Mouse (Mus musculus): ENCODE results near the gene Pcdh7. TPM values are rescaled to one million over a fixed set of nuclear protein-coding genes. Genes with fewer than 3 reads are reported as not detected.

Gene Pcdh7
- polyA plus RNA-seq, 1 experiment = 38.0 TPM

DNA sequence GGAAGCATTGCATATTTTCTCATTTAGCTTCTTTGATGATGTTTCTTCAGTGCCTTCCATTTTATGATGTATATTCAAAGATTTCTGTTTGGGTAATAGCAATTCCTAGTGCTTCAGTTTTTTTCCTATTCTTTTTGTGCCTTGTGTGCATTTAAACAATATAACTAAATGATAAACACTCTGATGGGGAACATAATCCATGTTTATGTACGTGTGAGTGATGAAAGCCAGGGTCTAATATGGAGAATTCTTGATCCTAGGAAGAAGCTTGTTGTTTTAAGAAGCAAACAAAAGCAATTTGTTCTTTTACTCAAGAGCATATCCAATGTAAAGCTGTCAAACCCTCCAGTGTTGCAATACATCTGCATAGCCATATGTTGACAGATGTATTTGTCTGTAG, 153.0 kb downstream of the Pcdh7 start:
- DNase-seq (ENCODE audit: extremely low spot score in 1 of 2, low spot score in 1 of 2) = no peak

DNA sequence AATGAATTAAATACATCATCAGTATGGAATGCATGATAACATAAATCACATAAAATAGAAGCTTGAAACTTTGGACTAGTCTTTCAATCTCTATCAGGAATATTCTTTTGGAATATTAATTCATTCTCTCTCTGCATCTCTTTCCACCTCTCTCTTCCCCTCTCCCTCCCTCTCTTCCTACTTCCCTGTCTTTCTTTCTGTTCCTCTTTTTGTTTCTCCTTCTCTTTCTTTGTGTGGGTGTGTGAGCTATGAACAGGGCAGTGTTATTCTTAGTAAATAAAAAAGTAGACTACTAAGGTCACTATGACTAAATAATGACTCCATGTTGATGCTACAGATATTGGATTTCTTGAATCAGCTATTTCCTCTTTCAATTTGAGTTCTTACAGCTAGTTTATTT, 167.2 kb downstream of the Pcdh7 start:
- DNase-seq (ENCODE audit: extremely low spot score in 1 of 2, low spot score in 1 of 2) = no peak

DNA sequence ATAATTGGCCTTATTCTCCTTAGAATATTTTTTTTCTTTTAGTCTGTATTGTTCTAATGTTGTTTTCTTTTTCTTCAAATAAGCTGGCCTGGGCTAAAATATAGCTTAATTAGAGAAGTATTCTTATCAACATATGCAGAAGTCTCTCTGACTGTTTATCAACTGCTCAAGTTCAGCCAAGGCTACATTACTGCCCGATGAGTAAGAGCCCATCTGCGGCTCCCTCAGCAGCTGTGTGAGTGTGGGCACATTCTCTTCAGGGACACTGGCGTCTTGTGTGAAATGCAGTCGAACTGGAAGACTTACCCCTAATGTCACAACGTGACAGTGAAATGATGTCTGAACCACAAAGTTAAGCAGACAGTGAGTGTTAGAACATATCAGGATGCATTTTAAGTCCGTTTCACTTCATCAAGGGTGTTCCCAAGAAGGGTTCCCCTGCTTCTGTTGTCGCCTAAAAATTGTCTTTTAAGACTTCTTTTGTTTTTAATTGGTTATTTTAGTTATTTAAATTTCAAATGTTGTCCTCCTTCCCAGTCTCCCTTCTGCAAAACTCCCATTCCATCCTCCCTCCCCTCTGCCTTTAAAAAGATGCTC, 181.3 kb downstream of the Pcdh7 start:
- DNase-seq (ENCODE audit: extremely low spot score in 1 of 2, low spot score in 1 of 2) = peak; percentile 8 to 47

DNA sequence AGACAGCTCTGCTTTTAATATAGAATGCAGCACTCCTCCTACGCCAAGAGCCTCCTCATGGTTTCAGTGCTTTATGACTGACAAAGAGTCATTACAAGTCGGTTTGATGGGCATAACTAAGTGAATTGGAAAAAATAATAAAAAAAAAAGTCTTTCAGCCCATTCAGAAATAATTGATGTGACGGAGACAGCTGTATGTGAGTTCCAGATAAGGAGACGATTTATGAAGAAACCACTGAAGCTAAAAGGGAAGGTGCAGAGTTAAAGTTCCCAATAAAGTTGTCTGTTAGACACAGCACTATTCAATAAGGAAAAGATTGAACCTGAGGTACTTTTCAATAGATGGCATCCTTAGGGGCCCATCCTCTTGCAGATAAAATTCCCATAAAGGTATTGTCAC, 189.5 kb downstream of the Pcdh7 start:
- no peak for DNase-seq (ENCODE audit: extremely low spot score in 1 of 2, low spot score in 1 of 2)

DNA sequence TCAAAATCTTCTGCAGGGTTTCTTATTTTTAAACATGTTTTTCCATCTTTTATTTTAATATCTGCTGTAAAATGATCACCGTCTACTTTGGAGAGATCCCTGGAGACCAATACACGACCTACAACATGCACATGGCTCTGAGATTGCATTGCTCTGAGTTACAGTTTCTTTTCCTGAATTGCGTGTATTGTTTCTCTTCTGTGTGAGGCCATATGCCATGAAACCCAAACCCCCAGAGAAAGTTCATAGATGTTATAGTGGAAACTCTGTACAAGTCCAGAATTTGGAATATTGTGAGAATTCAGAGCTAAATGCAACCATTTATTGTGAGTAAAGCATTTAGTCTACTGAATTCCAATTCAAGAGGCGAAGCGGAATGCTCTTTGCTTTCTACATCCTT, 203.4 kb downstream of the Pcdh7 start:
- no peak for DNase-seq (ENCODE audit: extremely low spot score in 1 of 2, low spot score in 1 of 2)

DNA sequence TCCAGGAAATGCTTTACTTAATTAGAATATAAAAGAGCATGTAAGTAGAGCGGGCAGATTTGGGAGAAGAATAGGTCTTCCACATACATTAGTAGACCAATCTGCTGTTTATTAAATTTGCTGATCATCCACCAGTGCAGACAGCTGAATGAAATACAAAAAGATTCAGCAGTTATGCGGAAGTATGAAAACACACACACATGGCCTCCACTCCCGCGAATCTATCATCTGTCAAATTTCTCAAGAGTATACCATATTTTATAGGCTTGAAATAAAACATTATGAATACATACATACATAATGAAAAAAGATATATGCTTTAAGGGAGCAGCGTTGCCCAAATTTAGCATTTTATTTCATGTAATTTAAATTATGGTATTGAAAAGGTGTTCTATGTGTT, 213.6 kb downstream of the Pcdh7 start:
- DNase-seq (ENCODE audit: extremely low spot score in 1 of 2, low spot score in 1 of 2) = no peak

DNA sequence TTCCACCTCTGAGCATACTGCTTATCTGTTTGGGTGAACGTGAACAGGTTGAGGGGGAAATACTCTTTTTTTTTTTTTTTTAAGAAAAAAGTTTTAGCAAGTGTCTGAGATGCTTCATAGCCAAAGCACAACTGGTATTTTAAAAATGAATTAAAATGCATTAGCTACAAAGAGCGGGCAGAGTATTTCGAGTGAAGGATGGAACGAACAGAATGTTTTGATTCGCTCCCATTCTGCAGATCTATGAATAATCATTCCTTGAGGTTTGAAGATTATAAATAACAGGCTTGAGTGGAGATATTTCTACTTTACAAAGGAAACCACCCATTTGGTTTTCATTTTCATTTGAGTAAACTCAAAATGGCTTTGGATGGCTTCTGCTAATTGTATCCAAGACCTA, 214.0 kb downstream of the Pcdh7 start:
- DNase-seq (ENCODE audit: extremely low spot score in 1 of 2, low spot score in 1 of 2) = no peak

DNA sequence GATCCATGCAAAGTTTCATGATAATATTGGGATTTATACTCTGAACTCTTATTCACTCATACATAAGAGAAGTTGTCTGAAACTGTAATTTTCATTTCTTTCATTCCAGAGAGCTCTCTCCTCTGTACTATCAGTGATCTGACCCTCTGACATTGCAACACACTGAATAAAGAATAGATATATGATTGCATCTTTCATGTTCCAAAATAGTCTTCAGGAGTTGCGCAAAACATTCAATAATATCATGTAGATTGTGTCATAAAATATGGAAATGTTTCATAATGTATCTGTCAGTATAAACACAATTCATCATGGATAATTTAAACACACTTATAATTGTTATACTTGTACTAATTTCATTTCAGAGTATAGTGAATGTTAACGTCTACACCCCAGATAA, 216.9 kb downstream of the Pcdh7 start:
- DNase-seq (ENCODE audit: extremely low spot score in 1 of 2, low spot score in 1 of 2) = no peak

DNA sequence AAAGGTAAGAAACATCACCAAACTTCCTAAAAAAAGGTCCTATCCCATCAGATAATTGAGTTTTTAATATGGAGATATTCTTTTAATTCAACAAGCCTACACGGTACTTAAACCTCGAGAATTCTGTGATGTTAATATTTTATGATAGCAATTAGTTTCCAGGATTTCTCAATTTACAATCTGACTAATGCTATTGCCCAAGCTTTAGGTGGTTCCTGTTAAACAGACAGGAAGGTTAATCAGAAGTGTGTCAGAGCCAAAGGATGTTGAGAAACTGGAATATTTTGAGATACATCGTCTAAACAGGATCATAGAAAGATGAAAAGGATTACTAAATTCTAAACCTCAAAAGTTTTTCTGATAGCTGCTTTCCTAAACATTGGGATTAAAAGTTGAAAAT, 222.7 kb downstream of the Pcdh7 start:
- DNase-seq (ENCODE audit: extremely low spot score in 1 of 2, low spot score in 1 of 2) = no peak

DNA sequence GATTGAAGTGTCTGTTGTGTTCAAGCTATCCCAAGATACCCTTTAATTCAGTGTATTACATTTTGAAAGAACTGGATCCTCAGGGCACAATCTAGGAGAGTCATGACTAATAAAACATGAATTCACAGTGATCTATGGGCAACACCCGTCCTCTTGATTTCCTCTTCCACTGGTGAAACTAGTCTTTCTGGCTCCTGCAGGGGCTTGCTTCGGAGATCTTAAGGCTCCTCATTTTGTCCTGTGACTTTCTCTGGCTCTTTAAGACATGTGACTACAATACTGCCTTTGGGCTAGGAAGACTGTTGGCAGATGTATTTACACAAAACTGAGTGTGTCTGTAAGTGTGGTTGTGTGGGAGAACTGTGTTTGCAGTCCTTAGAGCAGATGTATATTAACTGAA, 225.4 kb downstream of the Pcdh7 start:
- DNase-seq (ENCODE audit: extremely low spot score in 1 of 2, low spot score in 1 of 2) = no peak

DNA sequence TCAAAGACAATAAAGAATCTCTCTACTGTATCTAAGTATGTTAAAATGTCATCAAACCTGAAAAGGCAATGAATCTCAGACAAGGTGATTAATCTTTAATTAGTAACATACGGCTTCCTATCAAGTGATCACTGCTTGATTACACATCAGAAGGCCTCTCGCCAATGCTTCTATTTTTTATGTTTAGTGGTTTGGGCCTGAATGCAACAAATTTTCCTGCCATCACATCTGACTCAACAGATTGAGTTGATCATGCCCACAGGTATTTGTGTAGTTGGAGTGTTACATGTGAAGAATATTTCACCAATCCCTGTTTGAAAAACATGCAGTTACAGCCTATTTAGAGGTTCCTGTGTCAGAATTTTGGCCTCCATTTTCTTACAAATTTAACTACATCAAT, 225.8 kb downstream of the Pcdh7 start:
- no peak for DNase-seq (ENCODE audit: extremely low spot score in 1 of 2, low spot score in 1 of 2)

DNA sequence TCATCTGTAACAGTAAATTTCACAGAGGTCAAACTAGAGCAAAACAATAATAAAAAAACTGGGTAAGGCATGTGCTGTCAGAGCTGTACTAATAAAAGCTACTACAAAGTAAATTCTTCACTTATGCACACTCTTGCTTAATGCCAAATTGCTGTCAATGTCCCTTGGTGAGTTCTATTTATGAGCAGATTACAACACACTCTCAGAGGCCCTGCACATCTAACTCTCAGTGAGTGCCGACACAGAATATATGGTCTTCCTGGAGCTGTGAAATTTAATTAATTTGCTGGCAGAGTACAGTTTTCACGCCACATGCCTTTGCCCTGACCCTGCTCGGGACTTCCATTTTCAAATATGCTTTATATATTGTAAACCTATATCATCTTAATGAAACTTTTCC, 227.7 kb downstream of the Pcdh7 start:
- DNase-seq (ENCODE audit: extremely low spot score in 1 of 2, low spot score in 1 of 2) = no peak

DNA sequence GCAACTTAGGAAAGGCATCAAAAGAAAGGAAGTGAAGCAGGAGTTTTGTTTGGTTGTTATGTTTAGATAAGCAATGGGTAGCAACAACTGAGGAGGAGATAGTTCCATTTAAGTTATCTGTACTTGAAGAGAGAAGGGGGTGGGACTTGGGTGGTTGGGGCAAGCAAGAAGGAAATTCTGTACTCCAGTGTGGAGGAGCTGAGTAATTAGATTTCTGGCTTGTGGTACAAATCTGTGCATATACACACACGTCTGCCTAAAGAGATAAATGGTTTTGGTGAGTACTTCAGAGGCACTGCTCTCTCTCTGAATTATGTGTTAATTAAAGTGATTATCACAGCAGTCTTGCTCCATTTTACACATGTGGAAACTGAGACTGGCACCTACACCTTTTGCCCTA, 241.6 kb downstream of the Pcdh7 start:
- no peak for DNase-seq (ENCODE audit: extremely low spot score in 1 of 2, low spot score in 1 of 2)

DNA sequence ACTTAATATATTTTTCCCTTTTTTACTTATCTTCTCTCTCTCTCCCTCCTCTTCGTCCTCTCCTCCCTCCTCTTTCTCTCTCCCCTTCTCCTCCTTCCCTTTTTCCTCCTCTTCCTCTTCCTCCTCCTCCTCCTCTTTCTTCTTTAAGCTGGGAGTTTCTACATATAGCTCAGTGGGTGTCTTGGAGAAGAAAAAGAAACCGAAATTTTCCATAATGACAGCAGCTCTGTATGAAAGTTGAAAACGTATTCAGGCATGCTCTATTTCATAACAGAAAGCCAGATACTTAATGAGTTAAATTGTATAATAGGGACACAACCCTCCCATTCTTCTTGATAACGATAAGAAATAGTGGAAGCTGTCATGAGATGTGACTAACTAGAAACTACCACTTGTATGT, 246.0 kb downstream of the Pcdh7 start:
- peak in 1 of 2 experiments; percentile 14 for DNase-seq (ENCODE audit: extremely low spot score in 1 of 2, low spot score in 1 of 2)

DNA sequence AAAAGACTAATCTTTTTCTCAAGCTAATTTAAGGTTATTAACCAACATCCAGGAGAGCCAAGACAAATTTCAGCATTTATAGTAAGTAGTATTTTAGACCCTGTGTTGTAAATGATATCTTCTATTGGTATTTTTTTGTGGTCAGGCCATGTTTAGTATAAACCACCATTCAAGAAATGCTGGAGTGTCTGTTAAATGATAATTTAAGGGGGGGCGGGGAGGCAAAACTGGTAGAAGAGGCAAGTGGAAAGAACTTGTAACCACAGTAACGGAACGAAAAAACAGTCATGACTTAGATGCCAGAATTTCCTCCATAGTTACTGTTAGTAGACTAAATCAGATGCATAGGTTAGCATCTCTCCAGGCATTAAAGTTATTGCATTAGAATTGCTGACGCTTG, 246.4 kb downstream of the Pcdh7 start:
- no peak for DNase-seq (ENCODE audit: extremely low spot score in 1 of 2, low spot score in 1 of 2)

DNA sequence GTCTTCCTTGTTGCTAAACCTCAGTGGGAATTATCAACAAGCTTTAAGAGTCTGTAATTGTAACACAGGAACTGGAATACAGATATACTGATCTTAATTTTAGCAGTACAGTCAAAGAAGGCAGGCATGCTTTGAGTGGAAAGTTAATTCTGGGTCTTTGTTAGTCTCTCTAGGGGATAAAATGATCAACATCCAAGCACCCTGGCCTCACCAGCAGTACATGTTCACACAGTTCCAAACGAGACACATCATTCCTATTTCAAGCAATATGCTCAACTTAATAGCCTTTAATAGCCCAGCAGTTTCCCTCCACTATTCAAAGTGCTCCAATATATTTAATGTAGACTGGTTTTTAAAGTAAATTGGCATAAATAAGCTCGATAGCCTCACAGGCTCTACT, 275.8 kb downstream of the Pcdh7 start:
- no peak for DNase-seq (ENCODE audit: extremely low spot score in 1 of 2, low spot score in 1 of 2)

DNA sequence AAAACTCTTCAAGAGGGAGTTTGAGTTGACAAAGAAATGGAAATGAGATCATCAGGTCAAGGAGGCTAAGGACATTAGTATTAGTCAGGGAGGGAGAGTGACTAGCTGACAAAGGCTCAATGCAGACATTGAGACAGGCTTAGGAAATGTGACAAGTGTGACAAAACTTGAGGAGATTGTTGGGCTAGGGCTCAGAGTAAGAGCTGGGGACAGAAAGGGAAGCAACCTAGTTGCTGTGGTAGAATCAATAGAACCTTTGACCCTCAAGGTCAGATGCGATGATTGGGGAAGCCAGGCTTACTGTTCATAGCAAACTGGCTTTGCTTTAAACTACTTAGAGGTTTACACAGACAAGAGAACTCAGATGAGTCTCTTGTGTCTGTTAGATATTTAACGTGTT, 303.6 kb downstream of the Pcdh7 start:
- DNase-seq (ENCODE audit: extremely low spot score in 1 of 2, low spot score in 1 of 2) = no peak

DNA sequence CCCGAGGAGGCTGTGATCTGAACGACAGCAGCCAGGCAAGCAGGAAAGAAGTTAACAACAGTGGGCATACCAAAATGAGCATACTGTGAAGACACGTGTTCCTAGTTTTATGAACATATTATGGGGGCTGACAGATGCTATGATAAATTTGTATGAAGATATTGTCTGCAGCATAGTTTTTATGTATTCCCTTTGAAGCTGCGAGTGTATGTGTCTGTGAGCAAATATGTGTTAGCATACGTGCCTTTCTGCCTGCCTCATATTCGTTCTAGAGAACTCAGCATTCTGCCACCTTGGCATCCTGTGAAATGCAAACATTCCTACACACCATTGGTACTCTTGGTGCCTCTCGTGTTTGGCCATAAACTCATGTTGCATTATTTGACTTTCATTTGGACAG, 307.4 kb downstream of the Pcdh7 start:
- no peak for DNase-seq (ENCODE audit: extremely low spot score in 1 of 2, low spot score in 1 of 2)

DNA sequence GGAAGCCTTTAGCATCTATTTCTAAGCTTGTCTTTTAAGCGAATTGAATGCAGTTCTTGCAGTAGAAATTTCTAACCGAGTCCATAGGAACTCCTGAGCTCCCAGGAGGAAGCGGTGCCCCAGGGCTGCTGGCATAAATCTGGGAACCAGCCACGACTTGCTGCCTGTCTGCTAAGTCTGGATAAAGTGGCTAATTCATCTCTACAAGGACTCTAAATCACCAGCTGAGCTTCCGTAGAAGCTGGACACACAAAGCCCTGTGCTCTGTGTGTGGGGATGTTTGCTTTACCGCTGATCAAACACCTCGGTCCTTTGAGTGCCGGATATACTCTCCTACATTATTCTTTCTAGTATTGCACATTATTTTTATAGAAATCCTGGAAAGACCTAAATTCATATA, 308.0 kb downstream of the Pcdh7 start:
- DNase-seq (ENCODE audit: extremely low spot score in 1 of 2, low spot score in 1 of 2) = no peak

DNA sequence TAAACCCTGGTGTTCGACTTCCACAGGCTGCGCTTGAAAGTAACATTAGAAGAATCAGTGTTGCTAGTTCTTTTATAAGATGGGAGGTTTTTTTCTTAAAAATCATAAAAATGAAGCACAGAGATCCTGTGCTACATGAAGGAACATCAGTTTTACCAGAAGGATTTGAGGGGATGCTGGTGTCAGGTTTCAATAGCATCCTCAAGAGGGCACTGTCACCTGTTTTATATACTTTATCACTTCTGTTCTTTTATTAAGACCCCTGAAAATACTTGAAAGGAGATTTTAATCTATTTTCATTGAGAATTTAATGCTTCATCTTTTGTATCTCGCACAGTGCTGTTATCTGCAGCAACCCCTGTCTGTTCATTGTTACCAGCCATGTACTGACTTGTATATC, 322.1 kb downstream of the Pcdh7 start:
- no peak for DNase-seq (ENCODE audit: extremely low spot score in 1 of 2, low spot score in 1 of 2)

DNA sequence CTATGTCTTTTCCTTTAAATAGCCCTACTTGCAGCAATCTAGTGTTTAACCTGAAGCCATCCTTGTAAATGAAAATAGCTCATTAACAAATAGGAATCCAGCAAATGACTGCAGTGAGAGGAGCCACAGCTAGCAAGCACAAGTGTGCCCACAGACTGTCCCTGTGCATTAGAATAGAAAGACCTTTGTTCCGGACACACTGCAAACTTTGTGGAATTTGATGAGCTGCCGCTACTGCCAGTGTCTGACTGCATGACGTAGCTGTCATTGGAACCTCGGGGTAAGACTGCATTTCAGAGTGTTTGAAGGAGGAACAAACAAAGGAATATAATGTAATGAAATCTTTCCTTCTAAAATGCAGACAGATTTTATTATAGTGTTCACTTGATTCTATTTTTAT, 326.4 kb downstream of the Pcdh7 start:
- DNase-seq (ENCODE audit: extremely low spot score in 1 of 2, low spot score in 1 of 2) = no peak

DNA sequence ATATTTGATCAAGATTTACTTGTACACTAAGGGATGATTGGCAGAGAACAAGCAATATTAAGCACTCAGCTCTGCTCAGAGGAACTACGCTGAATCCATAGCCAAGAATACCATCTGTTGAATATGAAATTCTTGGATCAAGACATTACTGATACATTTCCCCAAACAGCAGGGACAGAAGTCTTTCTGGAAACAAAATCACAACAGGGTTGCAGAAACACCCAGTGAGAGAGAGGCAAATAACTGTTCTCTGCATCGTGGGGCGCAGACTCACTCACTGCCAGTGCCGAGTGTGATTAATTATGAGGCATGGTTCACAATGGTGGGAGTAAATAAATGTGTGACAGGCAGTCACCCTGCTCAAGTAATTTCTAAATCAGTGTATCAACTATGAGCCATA, 363.3 kb downstream of the Pcdh7 start:
- peak in 1 of 2 experiments; percentile 33 for DNase-seq (ENCODE audit: extremely low spot score in 1 of 2, low spot score in 1 of 2)

DNA sequence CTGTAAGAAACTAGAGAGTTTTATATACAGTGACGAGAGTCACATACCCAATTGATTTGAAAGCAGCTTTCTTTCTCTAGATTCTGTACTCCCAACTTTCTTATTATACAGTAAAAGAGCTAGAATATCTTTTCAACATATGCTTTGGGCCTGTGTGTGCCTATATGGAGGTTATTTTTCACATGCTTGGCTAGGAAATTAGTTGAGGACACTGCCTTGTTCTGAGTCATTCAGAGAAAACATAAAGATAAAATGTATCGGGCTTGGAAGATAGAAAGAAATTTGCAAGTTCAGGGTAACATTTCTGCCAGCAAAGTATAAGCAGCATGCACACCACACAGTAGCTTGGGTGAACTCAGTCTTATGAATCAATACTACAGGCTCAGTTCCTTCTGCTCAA, 364.5 kb downstream of the Pcdh7 start:
- no peak for DNase-seq (ENCODE audit: extremely low spot score in 1 of 2, low spot score in 1 of 2)

Data from frontal cortex, adult 2 months (tissue).